In the genomic region with DNA sequence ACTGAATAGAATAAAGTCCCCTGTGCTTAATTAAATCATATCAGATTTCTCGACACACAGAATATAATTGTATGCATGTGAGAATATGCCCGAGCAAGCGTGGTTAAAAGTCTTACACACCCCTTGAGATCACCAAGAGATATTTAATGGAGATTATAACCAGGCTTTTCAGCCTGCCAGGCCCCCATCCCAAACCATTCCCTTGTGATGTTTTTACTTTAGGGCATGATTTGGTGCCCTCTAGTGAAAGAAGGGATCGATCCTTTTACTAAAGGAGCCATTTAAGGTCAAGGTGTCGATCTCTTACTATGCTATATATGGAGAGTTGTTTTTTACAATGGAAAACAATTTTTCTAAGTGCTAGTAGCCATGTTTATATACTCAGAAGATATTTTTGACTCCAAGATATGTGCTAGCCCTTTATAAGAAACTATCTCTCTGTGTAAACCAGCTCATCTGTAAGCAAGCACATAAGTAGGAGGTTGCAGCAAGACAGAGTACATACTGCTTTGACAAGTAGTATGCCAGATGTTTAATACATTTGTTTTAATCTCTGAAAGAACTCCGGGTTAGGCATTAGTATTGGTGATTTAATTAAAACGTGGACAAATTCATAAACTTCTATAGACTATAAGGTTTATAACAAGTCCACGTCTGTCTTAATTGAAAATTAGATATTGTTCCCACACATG, we compare ENCODE assay signal across 12 mouse cellular contexts.
A peak's percentile ranks its signal among the peaks of the same experiment; 100 is the strongest.
DNase-seq lines count a peak whose midpoint lies in the region; ATAC-seq and TF ChIP-seq lines count a peak whose summit lies in the region.
"Had no signal": no experiment of that assay in that cellular context is flagged by ENCODE, and none has a peak within 500 bp of the region (broad histone marks: within the 10 kb centered on the region; RNA-seq: fewer than 3 reads in every experiment).

No protein-coding gene starts in this region.

- peak; percentile 4; the same call in 1 of the 2 replicates for TF ChIP-seq CTCF in gastrocnemius, adult 2 months (IDR thresholded peaks at IDR 0.05)
- TF ChIP-seq CTCF in forebrain, postnatal 0 days (IDR thresholded peaks at IDR 0.05; ENCODE audit: low read depth), result peak; percentile 57
- peak; percentile 30; the same call in 1 of the 2 replicates for TF ChIP-seq CTCF in stomach, postnatal 0 days (IDR thresholded peaks at IDR 0.05; ENCODE audit: low read depth)

- no peak overlapping the region for H3K4me3 ChIP-seq in gastrocnemius, adult 2 months
- no peak overlapping the region for H3K4me3 ChIP-seq in neural tube, embryonic 12.5 days
- no peak overlapping the region for H3K4me3 ChIP-seq in neural tube, embryonic 15.5 days (replicated peaks)
- no peak overlapping the region for H3K4me3 ChIP-seq in forebrain, postnatal 0 days (ENCODE audit: low read depth, low read length)
- no peak overlapping the region for H3K4me3 ChIP-seq in stomach, postnatal 0 days (ENCODE audit: low read depth, low read length)
- H3K4me3 ChIP-seq: embryonic facial prominence, embryonic 15.5 days had no signal

- H3K27ac ChIP-seq in gastrocnemius, adult 2 months, result no peak overlapping the region
- H3K27ac ChIP-seq in neural tube, embryonic 12.5 days, result no peak overlapping the region
- no peak overlapping the region for H3K27ac ChIP-seq in neural tube, embryonic 15.5 days (replicated peaks)
- no peak overlapping the region for H3K27ac ChIP-seq in forebrain, postnatal 0 days (ENCODE audit: low read depth, low read length)
- H3K27ac ChIP-seq in stomach, postnatal 0 days (replicated peaks), result no peak overlapping the region
- H3K27ac ChIP-seq: embryonic facial prominence, embryonic 15.5 days had no signal

- no peak for DNase-seq in gastrocnemius, adult 2 months
- no peak for DNase-seq in gastrocnemius, postnatal 36 days
- peak; percentile 33 for DNase-seq in forebrain, postnatal 0 days
- no peak for DNase-seq in stomach, postnatal 0 days (ENCODE audit: low spot score)
- DNase-seq in adrenal gland, postnatal 25 days, result no peak
- DNase-seq in gastrocnemius, postnatal 14 days, result no peak
- DNase-seq: heart, adult 11 months; kidney, adult 8-10 months; thymus, postnatal 4 days had no signal

- ATAC-seq in neural tube, embryonic 12.5 days (ENCODE audit: low FRiP score, low read depth), result peak; percentile 56; the same call in 1 of the 2 replicates
- no peak for ATAC-seq in neural tube, embryonic 15.5 days (ENCODE audit: low FRiP score)
- peak; percentile 59 for ATAC-seq in forebrain, postnatal 0 days
- no peak for ATAC-seq in stomach, postnatal 0 days (ENCODE audit: low FRiP score, low TSS enrichment)

- intact Hi-C loops in gastrocnemius, adult 2 months (cut with DNase I), result no loop called here
- intact Hi-C loops in gastrocnemius, postnatal 36 days (cut with DNase I), result no loop called here
- intact Hi-C loops in gastrocnemius, postnatal 14 days (cut with DNase I; ENCODE audit: low total_unique reads), result no loop called here

- TF ChIP-seq EP300 in stomach, postnatal 0 days (optimal IDR thresholded peaks at IDR 0.05), result no peak

- 45% methylated on average over 8 of the region's 8 CpGs for WGBS in neural tube, embryonic 12.5 days
- WGBS in neural tube, embryonic 15.5 days, result 28% methylated on average over 8 of the region's 8 CpGs
- 40% methylated on average over 8 of the region's 8 CpGs for WGBS in forebrain, postnatal 0 days
- 42% methylated on average over 8 of the region's 8 CpGs for WGBS in stomach, postnatal 0 days

- no peak overlapping the region for H3K9ac ChIP-seq in neural tube, embryonic 12.5 days
- no peak overlapping the region for H3K9ac ChIP-seq in neural tube, embryonic 15.5 days (replicated peaks)
- no peak overlapping the region for H3K9ac ChIP-seq in forebrain, postnatal 0 days
- no peak overlapping the region for H3K9ac ChIP-seq in stomach, postnatal 0 days (ENCODE audit: low read length)
- H3K9ac ChIP-seq: embryonic facial prominence, embryonic 15.5 days had no signal

- no peaks in the 10 kb centered on the region for H3K36me3 ChIP-seq in neural tube, embryonic 12.5 days
- no peaks in the 10 kb centered on the region for H3K36me3 ChIP-seq in neural tube, embryonic 15.5 days
- H3K36me3 ChIP-seq in forebrain, postnatal 0 days (ENCODE audit: insufficient read depth), result no peaks in the 10 kb centered on the region
- no peaks in the 10 kb centered on the region for H3K36me3 ChIP-seq in stomach, postnatal 0 days (ENCODE audit: control insufficient read depth, insufficient read depth, low read length)
- H3K36me3 ChIP-seq: embryonic facial prominence, embryonic 15.5 days had no signal

- no peaks in the 10 kb centered on the region for H3K27me3 ChIP-seq in neural tube, embryonic 12.5 days (replicated peaks)
- H3K27me3 ChIP-seq in neural tube, embryonic 15.5 days (replicated peaks), result no peaks in the 10 kb centered on the region
- no peaks in the 10 kb centered on the region for H3K27me3 ChIP-seq in forebrain, postnatal 0 days (ENCODE audit: insufficient read depth, low read length)
- no peaks in the 10 kb centered on the region for H3K27me3 ChIP-seq in stomach, postnatal 0 days (ENCODE audit: control insufficient read depth, insufficient read depth, low read length)
- H3K27me3 ChIP-seq: embryonic facial prominence, embryonic 15.5 days had no signal

- no peak overlapping the region for H3K4me2 ChIP-seq in neural tube, embryonic 12.5 days (replicated peaks)
- H3K4me2 ChIP-seq in neural tube, embryonic 15.5 days, result no peak overlapping the region
- H3K4me2 ChIP-seq in forebrain, postnatal 0 days (ENCODE audit: low read depth), result no peak overlapping the region
- no peak overlapping the region for H3K4me2 ChIP-seq in stomach, postnatal 0 days (replicated peaks; ENCODE audit: low read depth)
- H3K4me2 ChIP-seq: embryonic facial prominence, embryonic 15.5 days had no signal

- H3K4me1 ChIP-seq in neural tube, embryonic 12.5 days, result no peaks in the 10 kb centered on the region
- no peaks in the 10 kb centered on the region for H3K4me1 ChIP-seq in neural tube, embryonic 15.5 days
- H3K4me1 ChIP-seq in forebrain, postnatal 0 days (ENCODE audit: insufficient read depth), result no peaks in the 10 kb centered on the region
- no peaks in the 10 kb centered on the region for H3K4me1 ChIP-seq in stomach, postnatal 0 days (replicated peaks; ENCODE audit: control insufficient read depth, insufficient read depth)
- H3K4me1 ChIP-seq: embryonic facial prominence, embryonic 15.5 days had no signal

- H3K9me3 ChIP-seq in neural tube, embryonic 12.5 days, result no peaks in the 10 kb centered on the region
- H3K9me3 ChIP-seq in neural tube, embryonic 15.5 days (replicated peaks), result no peaks in the 10 kb centered on the region
- H3K9me3 ChIP-seq in forebrain, postnatal 0 days (ENCODE audit: low read length), result no peaks in the 10 kb centered on the region
- H3K9me3 ChIP-seq in stomach, postnatal 0 days (ENCODE audit: control insufficient read depth, low read length), result no peaks in the 10 kb centered on the region
- H3K9me3 ChIP-seq: embryonic facial prominence, embryonic 15.5 days had no signal

Comparison
In these comparisons a context has a peak if more than half of its experiments do, and no peak if none do; other contexts are left out.
1. ATAC-seq: peak in neural tube, embryonic 12.5 days (single experiment) and forebrain, postnatal 0 days (single experiment); none in neural tube, embryonic 15.5 days (single experiment) and stomach, postnatal 0 days (single experiment).
2. CTCF ChIP-seq: peak in every context shown above with its lines; median percentile 57 in forebrain, postnatal 0 days; 30 in stomach, postnatal 0 days; 4 in gastrocnemius, adult 2 months.